Mouse (Mus musculus): ENCODE measurements at regions not wholly inside any gene's neighbourhood (a gene's known extent, or its start where the extent isn't known, plus 50 kb on each side); places are given as distances from the start of the nearest gene placed in this dataset.

DNA sequence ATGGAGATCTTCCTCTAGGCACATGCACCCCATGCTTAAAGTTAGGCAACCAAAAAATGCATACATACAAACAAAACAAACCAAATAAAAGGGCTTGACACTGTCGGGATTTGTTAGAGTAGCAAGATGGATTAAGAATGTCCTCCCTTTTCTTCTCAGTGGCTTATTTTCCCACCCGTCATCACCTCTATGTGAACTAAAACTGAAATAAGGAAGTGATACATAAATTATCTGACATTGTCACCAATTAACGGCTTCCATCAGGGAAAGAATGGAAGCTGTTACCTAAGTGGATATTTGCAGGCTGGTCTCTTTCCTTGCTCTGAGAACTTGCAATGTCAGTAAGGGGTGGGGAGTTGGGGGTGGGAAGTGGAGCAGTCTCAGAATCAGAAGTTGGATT, 541.5 kb downstream of the Diaph3 start:
- TF ChIP-seq MAFK (IDR thresholded peaks at IDR 0.05; ENCODE audit: borderline replicate concordance, low read depth, low read length) (no peak), POLR2A (IDR thresholded peaks at IDR 0.05; ENCODE audit: control insufficient read depth in 1 of 2, insufficient read depth in 1 of 2, low read depth in 1 of 2, low read length in 2 of 2, poor library complexity in 1 of 2) (no peak), NELFE (IDR thresholded peaks at IDR 0.05; ENCODE audit: low read depth, low read length) (no peak)

Measured in MEL (cell line).